Mouse (Mus musculus): ENCODE measurements around the gene Setd2. TPM values are rescaled to one million over a fixed set of nuclear protein-coding genes. Genes with fewer than 3 reads are reported as not detected.

Gene Setd2
- polyA plus RNA-seq, 1 experiment from 2014 or later = 55.6 TPM

GRCm38 (mm10) chr9:110625350-110625908, 93.0 kb downstream of the Setd2 start:
- DNase-seq (ENCODE audit: low spot score) (no peak), ATAC-seq (ENCODE audit: insufficient number of reproducible peaks, low FRiP score, low TSS enrichment, low read depth) (no peak)
- Histone ChIP-seq H3K4me1 (ENCODE audit: control insufficient read depth, insufficient read depth, low read length) (peaks cover 9% of the 10 kb centered on the region; the same call in 1 of the 2 replicates), H3K27me3 (ENCODE audit: control insufficient read depth, insufficient read depth, low read length) (no peaks in the 10 kb centered on the region), H3K4me3 (ENCODE audit: low read depth, low read length) (peak overlapping the region; percentile 50), H3K4me2 (ENCODE audit: low read depth, severe bottlenecking) (peak overlapping the region; percentile 97), H3K9ac (ENCODE audit: low read length) (peak overlapping the region; percentile 68), H3K36me3 (ENCODE audit: control insufficient read depth, insufficient read depth, low read length) (peaks cover 8% of the 10 kb centered on the region), H3K9me3 (ENCODE audit: control insufficient read depth, low read length) (no peaks in the 10 kb centered on the region), H3K27ac (replicated peaks; ENCODE audit: low read depth, low read length) (0 out of 2 replicates have a peak overlapping the region, but pooled peaks have one; percentile 36)
- WGBS = 63% methylated on average over 11 of the region's 11 CpGs

GRCm38 (mm10) chr9:110630171-110630570, 97.8 kb downstream of the Setd2 start:
- ATAC-seq (ENCODE audit: insufficient number of reproducible peaks, low FRiP score, low TSS enrichment, low read depth) (no peak), DNase-seq (ENCODE audit: low spot score) (no peak)
- Histone ChIP-seq H3K36me3 (ENCODE audit: control insufficient read depth, insufficient read depth, low read length) (no peaks in the 10 kb centered on the region), H3K9ac (ENCODE audit: low read length) (no peak overlapping the region), H3K4me1 (ENCODE audit: control insufficient read depth, insufficient read depth, low read length) (peaks cover 4% of the 10 kb centered on the region; the same call in 1 of the 2 replicates), H3K27me3 (ENCODE audit: control insufficient read depth, insufficient read depth, low read length) (peaks cover 19% of the 10 kb centered on the region), H3K4me3 (ENCODE audit: low read depth, low read length) (no peak overlapping the region), H3K27ac (replicated peaks; ENCODE audit: low read depth, low read length) (no peak overlapping the region), H3K9me3 (ENCODE audit: control insufficient read depth, low read length) (no peaks in the 10 kb centered on the region), H3K4me2 (ENCODE audit: low read depth, severe bottlenecking) (no peak overlapping the region)
- WGBS = 89% methylated on average over 15 of the region's 15 CpGs

- Histone ChIP-seq H3K9ac (ENCODE audit: low read length) (no peak overlapping the region; the same call in 1 of the 2 replicates), H3K36me3 (ENCODE audit: control insufficient read depth, insufficient read depth, low read length) (no peaks in the 10 kb centered on the region), H3K4me2 (ENCODE audit: low read depth, severe bottlenecking) (peak overlapping the region; percentile 58), H3K4me3 (ENCODE audit: low read depth, low read length) (peak overlapping the region; percentile 14), H3K27ac (replicated peaks; ENCODE audit: low read depth, low read length) (no peak overlapping the region), H3K27me3 (ENCODE audit: control insufficient read depth, insufficient read depth, low read length) (peaks cover 21% of the 10 kb centered on the region), H3K4me1 (ENCODE audit: control insufficient read depth, insufficient read depth, low read length) (peaks cover 2% of the 10 kb centered on the region; the same call in 1 of the 2 replicates), H3K9me3 (ENCODE audit: control insufficient read depth, low read length) (no peaks in the 10 kb centered on the region)
- ATAC-seq (ENCODE audit: insufficient number of reproducible peaks, low FRiP score, low TSS enrichment, low read depth) = no peak
- 9% methylated on average over 10 of the region's 10 CpGs for WGBS
- DNase-seq (ENCODE audit: low spot score) = peak; percentile 87
Measured at GRCm38 (mm10) chr9:110631191-110631590, 98.8 kb downstream of the Setd2 start.

- H3K4me1 ChIP-seq (ENCODE audit: control insufficient read depth, insufficient read depth, low read length) = peaks cover 2% of the 10 kb centered on the region; the same call in 1 of the 2 replicates
- DNase-seq (ENCODE audit: low spot score) = peak; percentile 61
- H3K36me3 ChIP-seq (ENCODE audit: control insufficient read depth, insufficient read depth, low read length) = no peaks in the 10 kb centered on the region
- WGBS = 8% methylated on average over 30 of the region's 30 CpGs
- peak overlapping the region; percentile 58 for H3K4me2 ChIP-seq (ENCODE audit: low read depth, severe bottlenecking)
- H3K27ac ChIP-seq (replicated peaks; ENCODE audit: low read depth, low read length) = no peak overlapping the region
- no peaks in the 10 kb centered on the region for H3K9me3 ChIP-seq (ENCODE audit: control insufficient read depth, low read length)
- ATAC-seq (ENCODE audit: insufficient number of reproducible peaks, low FRiP score, low TSS enrichment, low read depth) = no peak
- peak overlapping the region; percentile 14 for H3K4me3 ChIP-seq (ENCODE audit: low read depth, low read length)
- peaks cover 21% of the 10 kb centered on the region for H3K27me3 ChIP-seq (ENCODE audit: control insufficient read depth, insufficient read depth, low read length)
- H3K9ac ChIP-seq (ENCODE audit: low read length) = peak overlapping the region; percentile 30; the same call in 1 of the 2 replicates
Measured at GRCm38 (mm10) chr9:110631651-110632275, 99.4 kb downstream of the Setd2 start.

GRCm38 (mm10) chr9:110632671-110633070, 100.3 kb downstream of the Setd2 start:
- Histone ChIP-seq H3K27me3 (ENCODE audit: control insufficient read depth, insufficient read depth, low read length) (peaks cover 21% of the 10 kb centered on the region), H3K4me3 (ENCODE audit: low read depth, low read length) (no peak overlapping the region)
- WGBS = 75% methylated on average over 15 of the region's 15 CpGs

GRCm38 (mm10) chr9:110633882-110634281, 101.5 kb downstream of the Setd2 start:
- WGBS = 85% methylated on average over 17 of the region's 17 CpGs
- ATAC-seq (ENCODE audit: insufficient number of reproducible peaks, low FRiP score, low TSS enrichment, low read depth) (no peak), DNase-seq (ENCODE audit: low spot score) (no peak)
- no peak overlapping the region for H3K4me3 ChIP-seq (ENCODE audit: low read depth, low read length)
- no peak overlapping the region for H3K4me2 ChIP-seq (ENCODE audit: low read depth, severe bottlenecking)
- peaks cover 21% of the 10 kb centered on the region for H3K27me3 ChIP-seq (ENCODE audit: control insufficient read depth, insufficient read depth, low read length)
- peaks cover 2% of the 10 kb centered on the region; the same call in 1 of the 2 replicates for H3K4me1 ChIP-seq (ENCODE audit: control insufficient read depth, insufficient read depth, low read length)
- H3K9ac ChIP-seq (ENCODE audit: low read length) = no peak overlapping the region
- no peaks in the 10 kb centered on the region for H3K36me3 ChIP-seq (ENCODE audit: control insufficient read depth, insufficient read depth, low read length)
- no peak overlapping the region for H3K27ac ChIP-seq (replicated peaks; ENCODE audit: low read depth, low read length)
- H3K9me3 ChIP-seq (ENCODE audit: control insufficient read depth, low read length) = no peaks in the 10 kb centered on the region

More at GRCm38 (mm10) chr9:110632671-110633070, 100.3 kb downstream of the Setd2 start:
- no peak overlapping the region for H3K27ac ChIP-seq (replicated peaks; ENCODE audit: low read depth, low read length)
- no peaks in the 10 kb centered on the region for H3K9me3 ChIP-seq (ENCODE audit: control insufficient read depth, low read length)
- peaks cover 2% of the 10 kb centered on the region; the same call in 1 of the 2 replicates for H3K4me1 ChIP-seq (ENCODE audit: control insufficient read depth, insufficient read depth, low read length)
- H3K36me3 ChIP-seq (ENCODE audit: control insufficient read depth, insufficient read depth, low read length) = no peaks in the 10 kb centered on the region
- ATAC-seq (ENCODE audit: insufficient number of reproducible peaks, low FRiP score, low TSS enrichment, low read depth) (no peak), DNase-seq (ENCODE audit: low spot score) (no peak)
- no peak overlapping the region for H3K9ac ChIP-seq (ENCODE audit: low read length)
- no peak overlapping the region for H3K4me2 ChIP-seq (ENCODE audit: low read depth, severe bottlenecking)

- peaks cover 21% of the 10 kb centered on the region for H3K27me3 ChIP-seq (ENCODE audit: control insufficient read depth, insufficient read depth, low read length)
- H3K9me3 ChIP-seq (ENCODE audit: control insufficient read depth, low read length) = no peaks in the 10 kb centered on the region
- H3K4me3 ChIP-seq (ENCODE audit: low read depth, low read length) = no peak overlapping the region
- DNase-seq (ENCODE audit: low spot score) (peak; percentile 95), ATAC-seq (ENCODE audit: insufficient number of reproducible peaks, low FRiP score, low TSS enrichment, low read depth) (no peak; the same call in 1 of the 2 replicates)
- no peak overlapping the region for H3K27ac ChIP-seq (replicated peaks; ENCODE audit: low read depth, low read length)
- 7% methylated on average over 19 of the region's 19 CpGs for WGBS
- H3K36me3 ChIP-seq (ENCODE audit: control insufficient read depth, insufficient read depth, low read length) = no peaks in the 10 kb centered on the region
- H3K4me2 ChIP-seq (ENCODE audit: low read depth, severe bottlenecking) = no peak overlapping the region
- no peak overlapping the region for H3K9ac ChIP-seq (ENCODE audit: low read length)
- peaks cover 2% of the 10 kb centered on the region; the same call in 1 of the 2 replicates for H3K4me1 ChIP-seq (ENCODE audit: control insufficient read depth, insufficient read depth, low read length)
Measured at GRCm38 (mm10) chr9:110635225-110635624, 102.8 kb downstream of the Setd2 start.

GRCm38 (mm10) chr9:110638611-110639021, 106.2 kb downstream of the Setd2 start:
- H3K27ac ChIP-seq (replicated peaks; ENCODE audit: low read depth, low read length) = no peak overlapping the region
- no peak for ATAC-seq (ENCODE audit: insufficient number of reproducible peaks, low FRiP score, low TSS enrichment, low read depth)
- DNase-seq (ENCODE audit: low spot score) = no peak
- no peaks in the 10 kb centered on the region for H3K9me3 ChIP-seq (ENCODE audit: control insufficient read depth, low read length)
- H3K4me2 ChIP-seq (ENCODE audit: low read depth, severe bottlenecking) = no peak overlapping the region
- no peak overlapping the region for H3K9ac ChIP-seq (ENCODE audit: low read length)
- H3K4me1 ChIP-seq (ENCODE audit: control insufficient read depth, insufficient read depth, low read length) = 0 out of 2 replicates have a peak, but pooled peaks cover 2% of the 10 kb centered on the region
- no peaks in the 10 kb centered on the region; the same call in 1 of the 2 replicates for H3K36me3 ChIP-seq (ENCODE audit: control insufficient read depth, insufficient read depth, low read length)
- 79% methylated on average over 10 of the region's 10 CpGs for WGBS
- no peak overlapping the region for H3K4me3 ChIP-seq (ENCODE audit: low read depth, low read length)
- H3K27me3 ChIP-seq (ENCODE audit: control insufficient read depth, insufficient read depth, low read length) = 0 out of 2 replicates have a peak, but pooled peaks cover 2% of the 10 kb centered on the region
